Mouse (Mus musculus) forebrain, embryonic 16.5 days (tissue): ENCODE data around the gene Xiap. TPM values are rescaled to one million over a fixed set of nuclear protein-coding genes. Genes with fewer than 3 reads are reported as not detected.

Source experiments
- ATAC-seq: fragments of 200-750 bp; cut with Nextera tagmentation; 2 replicates; pipeline ENCODE4 v1.8.0; 2017; ENCODE audit warnings: mild to moderate bottlenecking, moderate library complexity
- H3K27ac ChIP-seq: fragments of 300-500 bp; sonication (generic); 2 replicates; pipeline ENCODE4 v1.5.1; 2014; ENCODE audit warnings: low read length, control low read depth
- H3K27me3 ChIP-seq: fragments of 300-500 bp; sonication (generic); replicated peaks from 2 replicates; pipeline ENCODE4 v1.6.1; 2014; ENCODE audit warnings: low read length; ENCODE audit not compliant: control insufficient read depth, insufficient read depth
- H3K36me3 ChIP-seq: fragments of 300-500 bp; sonication (generic); 2 replicates; pipeline ENCODE4 v1.6.1; 2014; ENCODE audit not compliant: control insufficient read depth, insufficient read depth
- H3K4me1 ChIP-seq: fragments of 300-500 bp; sonication (generic); replicated peaks from 2 replicates; pipeline ENCODE4 v1.6.1; 2014; ENCODE audit warnings: low read length; ENCODE audit not compliant: control insufficient read depth, insufficient read depth
- H3K4me2 ChIP-seq: fragments of 300-500 bp; sonication (generic); 2 replicates; pipeline ENCODE4 v1.6.1; 2014; ENCODE audit warnings: mild to moderate bottlenecking, low read length, control low read depth
- H3K4me3 ChIP-seq: fragments of 300-500 bp; sonication (generic); replicated peaks from 2 replicates; pipeline ENCODE4 v1.5.1; 2014; ENCODE audit warnings: mild to moderate bottlenecking, low read length, control low read depth
- H3K9ac ChIP-seq: fragments of 300-500 bp; sonication (generic); replicated peaks from 2 replicates; pipeline ENCODE4 v1.6.1; 2014; ENCODE audit warnings: low read depth, low read length, control low read depth
- H3K9me3 ChIP-seq: fragments of 300-500 bp; sonication (generic); 2 replicates; pipeline ENCODE4 v1.6.1; 2016; ENCODE audit warnings: low read length; ENCODE audit not compliant: control insufficient read depth
- WGBS: fragments of 180-500 bp; shearing (Covaris S2); extraction: QIAGEN DNeasy Blood & Tissue Kit; methylation state at CpG from one replicate; pipeline ENCODE4 v1.1.7; 2014; 5-methylcytosine and 5-hydroxymethylcytosine counted together
- polyA plus RNA-seq: library from polyadenylated mRNA; unstranded; fragments of >200 nt; fragmentation: Nextera tagmentation; extraction: Ambion mirVana; gene quantifications from 2 replicates; pipeline ENCODE4 v1.2.1, GENCODE M21; 2015

Gene Xiap
- polyA plus RNA-seq, 1 experiment from 2014 or later, result 10.5 TPM

DNA sequence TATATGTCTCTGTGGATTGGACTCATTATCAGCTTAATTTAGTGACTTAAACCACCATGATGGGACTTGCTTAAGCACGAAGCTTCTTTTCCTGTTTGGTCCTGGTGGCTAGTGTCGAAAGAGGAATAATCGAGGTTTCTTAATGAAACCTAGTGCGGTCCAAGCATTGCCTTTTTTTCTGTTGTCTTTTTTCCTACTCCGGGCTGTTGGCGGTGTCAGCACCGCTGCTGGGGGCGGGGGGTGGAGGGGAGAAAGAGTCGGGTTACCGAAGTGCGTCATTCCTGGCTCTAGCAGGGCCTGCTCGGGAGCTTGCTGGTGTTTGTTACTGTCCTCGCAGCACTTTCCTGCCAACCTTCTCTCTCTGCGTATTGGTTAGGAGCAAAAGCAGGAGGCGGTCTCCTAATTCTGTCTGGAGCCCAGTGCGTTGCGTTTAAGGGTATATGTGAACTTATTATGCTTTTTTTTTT is 92.5 kb downstream of the Xiap start:
- H3K36me3 ChIP-seq, result no peaks in the 10 kb centered on the region
- WGBS, result 15% methylated on average over 17 of the region's 17 CpGs
- peaks cover 4% of the 10 kb centered on the region; the same call in 1 of the 2 replicates for H3K4me1 ChIP-seq
- H3K9ac ChIP-seq, result peak overlapping the region; percentile 60
- peak overlapping the region; percentile 61 for H3K4me3 ChIP-seq
- no peaks in the 10 kb centered on the region for H3K27me3 ChIP-seq
- peak overlapping the region; percentile 93 for H3K27ac ChIP-seq
- peak; percentile 49 for ATAC-seq
- peak overlapping the region; percentile 55 for H3K4me2 ChIP-seq
- no peaks in the 10 kb centered on the region for H3K9me3 ChIP-seq

DNA sequence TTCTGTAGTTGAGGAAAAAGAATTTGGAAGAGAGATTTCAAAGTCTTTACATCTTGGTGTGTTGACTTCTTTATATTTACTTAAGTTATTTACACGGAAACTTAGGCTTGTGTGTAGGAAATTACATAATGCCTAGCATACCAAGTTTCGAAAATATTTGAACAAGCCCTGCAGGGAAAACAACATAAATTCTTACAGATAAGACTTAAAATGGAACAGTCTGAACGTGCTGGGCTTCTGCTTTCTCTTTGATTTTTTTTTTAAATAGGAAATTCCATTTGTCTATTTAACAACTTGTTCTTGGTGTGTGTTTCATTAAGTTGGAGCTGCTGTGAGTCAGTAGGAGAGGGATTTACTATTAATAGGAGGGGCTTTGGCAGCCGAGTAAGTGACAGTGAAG is 93.6 kb downstream of the Xiap start:
- H3K9ac ChIP-seq, result no peak overlapping the region
- H3K27me3 ChIP-seq, result no peaks in the 10 kb centered on the region
- ATAC-seq, result no peak
- no peaks in the 10 kb centered on the region for H3K36me3 ChIP-seq
- no peak overlapping the region for H3K27ac ChIP-seq
- 24% methylated on average over 4 of the region's 4 CpGs for WGBS
- H3K9me3 ChIP-seq, result no peaks in the 10 kb centered on the region
- H3K4me3 ChIP-seq, result peak overlapping the region; percentile 23
- peak overlapping the region; percentile 55 for H3K4me2 ChIP-seq
- H3K4me1 ChIP-seq, result peaks cover 4% of the 10 kb centered on the region; the same call in 1 of the 2 replicates

Other genes with a start within 250 kb of the Xiap start
- 103 and 110 TPM in 2 replicates for gene Thoc2, start 139.0 kb upstream of the Xiap start, polyA plus RNA-seq
- gene Stag2, start 89.6 kb downstream of the Xiap start, polyA plus RNA-seq, result 30.3 and 36.9 TPM in 2 replicates